Mouse (Mus musculus): ENCODE data around the gene Vegfa. TPM values are rescaled to one million over a fixed set of nuclear protein-coding genes. Genes with fewer than 3 reads are reported as not detected.

Vegfa gene
- polyA plus RNA-seq, 1 experiment from 2014 or later: 4.6 TPM

DNA sequence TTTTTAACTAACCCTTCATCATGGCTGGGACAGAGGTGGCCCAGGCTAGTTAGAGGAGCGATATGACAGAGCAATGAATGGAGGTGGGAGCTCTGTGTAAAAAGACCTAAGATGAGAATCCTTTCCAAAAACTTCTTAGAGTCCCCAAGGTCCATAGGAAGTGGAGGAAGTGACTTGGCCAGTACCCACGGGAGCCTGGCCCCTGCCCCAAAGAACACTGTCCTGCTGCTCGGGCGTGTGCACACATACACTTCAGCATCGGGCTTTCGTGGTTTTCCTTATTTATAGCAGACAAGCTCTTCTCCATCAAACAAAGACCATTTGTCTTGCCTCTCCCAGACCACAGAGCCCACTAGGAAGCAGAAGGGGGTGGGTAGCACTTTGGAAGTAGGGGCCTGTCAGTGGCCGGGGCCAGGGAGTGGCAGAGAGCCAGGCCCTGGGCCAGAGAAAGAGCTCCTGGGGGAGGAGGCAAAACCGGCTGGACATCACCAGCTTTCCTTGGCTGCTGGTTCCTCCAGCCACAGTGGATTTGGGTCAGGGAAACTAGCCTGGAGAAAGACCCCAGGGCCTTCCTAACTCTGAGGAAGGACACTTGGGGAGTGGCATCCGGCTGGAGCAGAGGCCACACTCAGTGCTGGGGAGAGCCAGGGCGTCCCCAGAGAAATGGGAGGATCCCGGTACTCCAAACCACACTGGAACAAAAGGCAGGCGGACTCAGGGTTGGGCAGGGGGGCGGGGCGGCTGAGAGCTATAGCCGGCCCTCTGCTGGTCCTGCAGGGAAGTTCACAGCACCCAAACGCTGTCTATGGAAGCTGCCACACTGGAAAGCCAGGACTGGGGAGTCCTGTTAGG lies 4.9 kb downstream of the Vegfa start:
- Histone ChIP-seq H3K27me3 (replicated peaks; ENCODE audit: control insufficient read depth, insufficient read depth, low read length) (no peaks in the 10 kb centered on the region), H3K4me1 (replicated peaks; ENCODE audit: control insufficient read depth, insufficient read depth, low read length) (peaks cover 38% of the 10 kb centered on the region)
- no peak for ATAC-seq (replicated peaks; ENCODE audit: low FRiP score)

DNA sequence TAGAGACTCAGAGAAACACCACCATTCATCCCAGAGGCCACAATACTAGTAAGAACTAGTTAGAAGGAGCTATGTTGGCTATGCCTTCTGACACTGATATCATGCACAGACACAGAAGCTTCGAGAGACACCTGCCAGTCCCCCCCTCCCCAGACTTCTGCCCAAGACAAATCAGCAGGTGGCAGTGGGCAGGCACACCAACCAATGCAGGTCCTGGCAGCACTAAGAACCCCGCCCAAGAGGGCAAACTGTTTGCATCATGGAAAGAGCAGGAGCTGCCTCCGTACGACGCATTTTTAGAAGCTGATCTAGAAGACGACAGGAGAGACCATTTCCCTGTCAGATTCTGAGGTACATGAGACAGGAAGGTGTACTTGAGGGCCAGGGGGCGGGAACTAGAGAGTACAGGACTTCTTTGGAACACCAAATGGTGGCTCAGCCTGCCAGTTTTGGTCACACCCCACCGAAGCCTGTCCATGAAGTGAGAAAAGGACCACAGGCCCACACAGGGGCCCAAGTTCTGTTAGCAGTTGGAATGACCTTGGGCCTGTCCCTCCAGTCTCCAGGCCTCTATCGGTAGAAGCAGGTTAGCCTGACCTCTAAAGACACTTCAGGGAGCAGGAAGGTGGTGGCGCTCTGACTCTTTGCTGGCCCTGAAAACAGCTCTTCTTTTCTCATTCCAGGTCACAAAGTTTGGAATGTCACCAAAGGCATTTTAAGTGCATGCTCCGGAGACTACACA lies 6.1 kb downstream of the Vegfa start:
- H3K36me3 ChIP-seq (ENCODE audit: control insufficient read depth, insufficient read depth, low read length): peaks cover 28% of the 10 kb centered on the region
- H3K4me3 ChIP-seq (ENCODE audit: low read depth, low read length): no peak overlapping the region
- no peaks in the 10 kb centered on the region for H3K27me3 ChIP-seq (replicated peaks; ENCODE audit: control insufficient read depth, insufficient read depth, low read length)
- peaks cover 38% of the 10 kb centered on the region for H3K4me1 ChIP-seq (replicated peaks; ENCODE audit: control insufficient read depth, insufficient read depth, low read length)
- H3K9me3 ChIP-seq (ENCODE audit: control insufficient read depth, low read length): no peaks in the 10 kb centered on the region
- 84% methylated on average over 11 of the region's 11 CpGs for WGBS
- no peak overlapping the region for H3K4me2 ChIP-seq
- no peak overlapping the region for H3K9ac ChIP-seq (ENCODE audit: low read depth, low read length)
- DNase-seq (ENCODE audit: low spot score) (no peak), ATAC-seq (replicated peaks; ENCODE audit: low FRiP score) (no peak)
- H3K27ac ChIP-seq (ENCODE audit: low read depth, low read length): no peak overlapping the region

More for the DNA sequence above, 4.9 kb downstream of the Vegfa start:
- Histone ChIP-seq H3K9me3 (ENCODE audit: control insufficient read depth, low read length) (no peaks in the 10 kb centered on the region), H3K27ac (ENCODE audit: low read depth, low read length) (peak overlapping the region; percentile 38; the same call in 1 of the 2 replicates), H3K36me3 (ENCODE audit: control insufficient read depth, insufficient read depth, low read length) (peaks cover 19% of the 10 kb centered on the region), H3K4me3 (ENCODE audit: low read depth, low read length) (peak overlapping the region; percentile 95), H3K4me2 (peak overlapping the region; percentile 97), H3K9ac (ENCODE audit: low read depth, low read length) (peak overlapping the region; percentile 39)
- DNase-seq (ENCODE audit: low spot score): peak; percentile 70
- 29% methylated on average over 16 of the region's 16 CpGs for WGBS

DNA sequence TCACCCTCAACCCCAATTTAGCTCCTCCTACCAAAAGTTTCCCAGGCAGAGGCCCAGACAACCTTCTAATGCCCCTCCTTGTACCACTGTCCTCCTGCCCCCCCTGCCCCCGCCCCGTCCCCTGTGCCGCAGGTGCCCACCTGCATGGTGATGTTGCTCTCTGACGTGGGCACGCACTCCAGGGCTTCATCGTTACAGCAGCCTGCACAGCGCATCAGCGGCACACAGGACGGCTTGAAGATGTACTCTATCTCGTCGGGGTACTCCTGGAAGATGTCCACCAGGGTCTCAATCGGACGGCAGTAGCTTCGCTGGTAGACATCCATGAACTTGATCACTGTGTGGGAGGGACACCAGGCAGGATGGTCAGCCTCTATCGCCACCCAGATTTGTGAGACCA lies 7.0 kb downstream of the Vegfa start:
- H3K9me3 ChIP-seq (ENCODE audit: control insufficient read depth, low read length): no peaks in the 10 kb centered on the region
- H3K36me3 ChIP-seq (ENCODE audit: control insufficient read depth, insufficient read depth, low read length): peaks cover 29% of the 10 kb centered on the region
- no peak overlapping the region for H3K27ac ChIP-seq (ENCODE audit: low read depth, low read length)
- ATAC-seq (replicated peaks; ENCODE audit: low FRiP score): no peak
- 93% methylated on average over 15 of the region's 15 CpGs for WGBS
- H3K9ac ChIP-seq (ENCODE audit: low read depth, low read length): no peak overlapping the region
- no peak overlapping the region for H3K4me2 ChIP-seq
- peaks cover 38% of the 10 kb centered on the region for H3K4me1 ChIP-seq (replicated peaks; ENCODE audit: control insufficient read depth, insufficient read depth, low read length)
- no peaks in the 10 kb centered on the region for H3K27me3 ChIP-seq (replicated peaks; ENCODE audit: control insufficient read depth, insufficient read depth, low read length)
- DNase-seq (ENCODE audit: low spot score): no peak
- no peak overlapping the region for H3K4me3 ChIP-seq (ENCODE audit: low read depth, low read length)

DNA sequence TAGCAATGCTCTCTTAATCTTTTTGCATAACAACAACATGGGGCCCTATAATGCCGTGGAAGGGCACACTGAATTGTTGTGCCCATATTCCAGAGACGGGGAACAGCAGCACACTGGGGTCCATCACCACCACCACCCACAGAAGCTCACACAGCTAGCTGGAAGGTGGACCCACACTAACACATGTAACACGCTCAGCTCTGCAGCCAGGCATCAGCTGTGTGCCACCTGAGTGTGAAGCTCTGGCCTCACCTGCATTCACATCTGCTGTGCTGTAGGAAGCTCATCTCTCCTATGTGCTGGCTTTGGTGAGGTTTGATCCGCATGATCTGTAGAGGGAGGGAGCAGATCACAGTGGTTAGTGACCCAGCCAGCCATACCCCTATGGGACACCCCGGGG lies 8.0 kb downstream of the Vegfa start:
- H3K9me3 ChIP-seq (ENCODE audit: control insufficient read depth, low read length): no peaks in the 10 kb centered on the region
- no peak overlapping the region for H3K27ac ChIP-seq (ENCODE audit: low read depth, low read length)
- H3K9ac ChIP-seq (ENCODE audit: low read depth, low read length): no peak overlapping the region
- 88% methylated on average over 5 of the region's 5 CpGs for WGBS
- DNase-seq (ENCODE audit: low spot score): no peak
- H3K36me3 ChIP-seq (ENCODE audit: control insufficient read depth, insufficient read depth, low read length): peaks cover 29% of the 10 kb centered on the region
- no peak overlapping the region for H3K4me3 ChIP-seq (ENCODE audit: low read depth, low read length)
- peaks cover 30% of the 10 kb centered on the region for H3K4me1 ChIP-seq (replicated peaks; ENCODE audit: control insufficient read depth, insufficient read depth, low read length)
- no peak overlapping the region for H3K4me2 ChIP-seq
- no peak for ATAC-seq (replicated peaks; ENCODE audit: low FRiP score)
- H3K27me3 ChIP-seq (replicated peaks; ENCODE audit: control insufficient read depth, insufficient read depth, low read length): no peaks in the 10 kb centered on the region

DNA sequence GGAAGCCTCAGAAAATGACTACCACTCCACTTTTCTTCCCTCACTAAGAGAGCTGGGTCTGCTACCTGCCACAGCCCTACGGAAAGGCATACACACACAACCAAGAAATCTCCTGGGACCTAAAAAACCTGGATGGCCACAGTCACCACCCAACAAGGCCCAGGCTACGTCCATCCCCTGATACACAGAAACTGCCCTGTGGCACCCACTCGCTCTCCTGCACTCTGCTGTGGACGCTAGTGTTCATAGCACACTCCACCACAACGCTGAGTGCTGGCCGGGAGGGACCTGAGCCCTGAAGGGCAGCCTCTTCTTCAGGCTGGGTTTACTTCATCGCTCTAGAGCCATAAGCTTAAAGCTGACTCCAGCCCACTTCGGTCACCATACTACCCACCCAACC lies 8.6 kb downstream of the Vegfa start:
- WGBS: 96% methylated on average over 8 of the region's 8 CpGs
- H3K4me2 ChIP-seq: no peak overlapping the region
- no peak overlapping the region for H3K4me3 ChIP-seq (ENCODE audit: low read depth, low read length)
- peaks cover 35% of the 10 kb centered on the region for H3K36me3 ChIP-seq (ENCODE audit: control insufficient read depth, insufficient read depth, low read length)
- DNase-seq (ENCODE audit: low spot score): no peak
- H3K27me3 ChIP-seq (replicated peaks; ENCODE audit: control insufficient read depth, insufficient read depth, low read length): no peaks in the 10 kb centered on the region
- H3K9me3 ChIP-seq (ENCODE audit: control insufficient read depth, low read length): no peaks in the 10 kb centered on the region
- no peak for ATAC-seq (replicated peaks; ENCODE audit: low FRiP score)
- peaks cover 24% of the 10 kb centered on the region for H3K4me1 ChIP-seq (replicated peaks; ENCODE audit: control insufficient read depth, insufficient read depth, low read length)
- no peak overlapping the region for H3K9ac ChIP-seq (ENCODE audit: low read depth, low read length)
- no peak overlapping the region for H3K27ac ChIP-seq (ENCODE audit: low read depth, low read length)

DNA sequence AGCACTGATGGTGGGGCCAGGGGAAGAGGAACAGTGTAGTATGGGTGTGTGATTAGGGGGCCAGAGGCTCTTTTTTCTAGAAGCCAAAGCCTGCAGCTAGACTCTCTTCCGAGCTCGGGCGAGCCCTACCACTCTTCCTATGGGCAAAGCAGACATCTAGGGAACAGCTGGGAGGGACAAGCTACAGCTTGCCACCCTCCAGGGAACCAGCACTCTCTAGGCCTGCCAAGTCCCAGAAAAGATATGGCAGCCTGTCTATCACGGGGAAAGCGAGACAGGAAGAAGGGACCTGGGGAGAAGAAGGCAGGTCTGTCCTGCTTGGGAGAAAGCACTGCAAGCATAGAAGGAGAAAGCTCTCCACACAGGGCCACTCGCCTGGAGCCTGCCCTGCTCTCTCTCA lies 9.2 kb downstream of the Vegfa start:
- no peak for DNase-seq (ENCODE audit: low spot score)
- Histone ChIP-seq H3K4me3 (ENCODE audit: low read depth, low read length) (no peak overlapping the region), H3K36me3 (ENCODE audit: control insufficient read depth, insufficient read depth, low read length) (peaks cover 38% of the 10 kb centered on the region), H3K4me2 (no peak overlapping the region), H3K27me3 (replicated peaks; ENCODE audit: control insufficient read depth, insufficient read depth, low read length) (no peaks in the 10 kb centered on the region), H3K27ac (ENCODE audit: low read depth, low read length) (no peak overlapping the region), H3K9me3 (ENCODE audit: control insufficient read depth, low read length) (no peaks in the 10 kb centered on the region), H3K9ac (ENCODE audit: low read depth, low read length) (no peak overlapping the region), H3K4me1 (replicated peaks; ENCODE audit: control insufficient read depth, insufficient read depth, low read length) (peaks cover 18% of the 10 kb centered on the region)
- ATAC-seq (replicated peaks; ENCODE audit: low FRiP score): no peak
- 81% methylated on average over 6 of the region's 6 CpGs for WGBS

DNA sequence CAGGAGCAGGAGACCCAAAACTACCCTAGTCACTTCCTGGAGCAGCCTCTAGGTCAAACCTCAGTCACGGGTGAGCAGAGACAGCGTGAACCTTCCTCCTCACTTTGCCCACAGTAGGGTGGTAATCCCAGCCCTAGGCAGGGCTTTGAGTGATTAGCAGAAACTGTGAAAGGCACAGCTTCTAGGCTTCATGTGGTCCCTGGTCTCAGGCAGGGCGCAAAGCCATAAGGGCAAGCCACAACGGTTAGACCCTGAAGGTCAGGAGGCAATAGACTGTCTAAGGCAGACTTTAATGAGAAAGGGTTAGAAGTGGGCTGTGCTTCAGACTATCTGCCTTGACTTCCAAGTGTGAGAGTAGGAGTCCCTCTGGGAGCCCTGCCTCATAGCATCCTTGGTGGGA lies 9.7 kb downstream of the Vegfa start:
- Histone ChIP-seq H3K4me2 (no peak overlapping the region), H3K9me3 (ENCODE audit: control insufficient read depth, low read length) (no peaks in the 10 kb centered on the region), H3K27ac (ENCODE audit: low read depth, low read length) (no peak overlapping the region), H3K4me1 (replicated peaks; ENCODE audit: control insufficient read depth, insufficient read depth, low read length) (peaks cover 12% of the 10 kb centered on the region), H3K36me3 (ENCODE audit: control insufficient read depth, insufficient read depth, low read length) (peaks cover 42% of the 10 kb centered on the region), H3K27me3 (replicated peaks; ENCODE audit: control insufficient read depth, insufficient read depth, low read length) (no peaks in the 10 kb centered on the region), H3K9ac (ENCODE audit: low read depth, low read length) (no peak overlapping the region), H3K4me3 (ENCODE audit: low read depth, low read length) (no peak overlapping the region)
- 79% methylated on average over 4 of the region's 4 CpGs for WGBS
- DNase-seq (ENCODE audit: low spot score) (no peak), ATAC-seq (replicated peaks; ENCODE audit: low FRiP score) (no peak)

DNA sequence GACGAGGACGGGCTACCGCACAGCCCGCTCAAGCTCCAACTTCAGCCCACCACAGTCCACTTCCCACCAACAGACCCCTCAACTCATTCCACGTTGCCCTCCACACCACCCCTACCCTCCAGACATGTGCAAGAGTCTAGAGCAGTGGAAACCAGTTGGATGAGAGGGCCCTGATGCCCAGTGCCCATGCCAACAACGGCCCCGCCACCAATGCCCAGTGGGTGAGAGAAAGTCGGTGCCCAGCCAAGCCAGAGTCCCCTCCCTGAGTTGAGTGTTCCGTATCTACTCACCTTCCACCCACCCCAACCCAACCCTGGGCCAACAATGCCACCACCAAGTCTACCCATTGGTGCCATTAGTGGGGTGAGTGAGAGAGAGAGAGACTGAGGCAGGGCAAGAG lies 10.4 kb downstream of the Vegfa start:
- no peaks in the 10 kb centered on the region for H3K27me3 ChIP-seq (replicated peaks; ENCODE audit: control insufficient read depth, insufficient read depth, low read length)
- ATAC-seq (replicated peaks; ENCODE audit: low FRiP score): no peak
- no peak overlapping the region for H3K27ac ChIP-seq (ENCODE audit: low read depth, low read length)
- 92% methylated on average over 9 of the region's 9 CpGs for WGBS
- no peak for DNase-seq (ENCODE audit: low spot score)
- no peak overlapping the region for H3K9ac ChIP-seq (ENCODE audit: low read depth, low read length)
- H3K4me2 ChIP-seq: no peak overlapping the region
- no peak overlapping the region for H3K4me3 ChIP-seq (ENCODE audit: low read depth, low read length)
- H3K9me3 ChIP-seq (ENCODE audit: control insufficient read depth, low read length): no peaks in the 10 kb centered on the region
- peaks cover 8% of the 10 kb centered on the region; the same call in 1 of the 2 replicates for H3K4me1 ChIP-seq (replicated peaks; ENCODE audit: control insufficient read depth, insufficient read depth, low read length)
- peaks cover 40% of the 10 kb centered on the region for H3K36me3 ChIP-seq (ENCODE audit: control insufficient read depth, insufficient read depth, low read length)

Data from liver, embryonic 11.5 days (tissue).